ENCODE assay signal across 7 mouse cellular contexts in genomic region chr7:12921705-12922465, GRCm38 (mm10). TPM values are rescaled to one million over a fixed set of nuclear protein-coding genes. Genes with fewer than 3 reads are reported as not detected.
DNase-seq lines count a peak whose midpoint lies in the region; ATAC-seq lines count a peak whose summit lies in the region.

TSS of gene Rps5 (plus strand) at chr7:12922290.

- peak within 1 kb of the TSS; percentile 73 for H3K4me2 ChIP-seq in intestine, embryonic 15.5 days (replicated peaks)

- WGBS in intestine, embryonic 15.5 days = under 1% methylated on average over 55 of the region's 55 CpGs
- under 1% methylated on average over 55 of the region's 55 CpGs for WGBS in midbrain, embryonic 10.5 days

- H3K4me3 ChIP-seq in intestine, embryonic 15.5 days (replicated peaks) = peak within 1 kb of the TSS; percentile 87
- H3K4me3 ChIP-seq in midbrain, embryonic 10.5 days = peak within 1 kb of the TSS; percentile 91

- DNase-seq in adrenal gland, adult 2 months = peak; percentile 98
- DNase-seq in embryo, embryonic 11.5 days (ENCODE audit: low read depth, low spot score) = peak; percentile 99
- peak; percentile 96 to 97 for DNase-seq in gastrocnemius, postnatal 36 days
- DNase-seq in left cerebral cortex, postnatal 25 days (ENCODE audit: low spot score in 2 of 2) = peak; percentile 99 to 100
- DNase-seq in midbrain, embryonic 10.5 days (ENCODE audit: low spot score) = peak; percentile 99
- DNase-seq in right cerebral cortex, postnatal 4 days = peak; percentile 96

- intact Hi-C loops in gastrocnemius, postnatal 36 days (cut with DNase I) = loop anchor here (2.0 kb wide), 1 partner anchor 27 kb away; no protein-coding TSS in a partner anchor
- intact Hi-C loops in left cerebral cortex, postnatal 25 days (cut with DNase I) = loop anchor here (5.0 kb wide), 3 partner anchors 45 to 115 kb away; partner anchors contain the start of genes Ube2m and Zfp324

- peaks cover 36% of the 10 kb centered on the region for H3K36me3 ChIP-seq in intestine, embryonic 15.5 days
- peaks cover 40% of the 10 kb centered on the region for H3K36me3 ChIP-seq in midbrain, embryonic 10.5 days

- peak; percentile 98 for ATAC-seq in intestine, embryonic 15.5 days

- no peaks in the 10 kb centered on the region; the same call in 1 of the 2 replicates for H3K27me3 ChIP-seq in intestine, embryonic 15.5 days (replicated peaks)
- H3K27me3 ChIP-seq in midbrain, embryonic 10.5 days (ENCODE audit: low read depth, poor library complexity, severe bottlenecking) = peaks cover 18% of the 10 kb centered on the region

- H3K4me1 ChIP-seq in intestine, embryonic 15.5 days (replicated peaks) = peaks cover 14% of the 10 kb centered on the region
- H3K4me1 ChIP-seq in midbrain, embryonic 10.5 days = peaks cover 25% of the 10 kb centered on the region

- peak within 1 kb of the TSS; percentile 92 for H3K27ac ChIP-seq in intestine, embryonic 15.5 days
- peak within 1 kb of the TSS; percentile 95 for H3K27ac ChIP-seq in midbrain, embryonic 10.5 days (replicated peaks)

- H3K9me3 ChIP-seq in intestine, embryonic 15.5 days = no peaks in the 10 kb centered on the region
- no peaks in the 10 kb centered on the region for H3K9me3 ChIP-seq in midbrain, embryonic 10.5 days (replicated peaks)

- peak within 1 kb of the TSS; percentile 83 for H3K9ac ChIP-seq in intestine, embryonic 15.5 days

RNA-seq across cellular contexts. Expression of gene Rps5, which starts in this region (rescaled TPM):
- total RNA-seq in adrenal gland, adult 2 months (2021) = 100 to 1,000 TPM; 950 to 963 TPM
- polyA plus RNA-seq in adrenal gland, adult 2 months (2012; rRNA removed) = 882 and 918 TPM in 2 replicates
- total RNA-seq in gastrocnemius, postnatal 36 days (2021) = 100 to 1,000 TPM; 473 to 557 TPM
- polyA plus RNA-seq in intestine, embryonic 15.5 days (2015; fragmentation: Nextera tagmentation; extraction: Ambion mirVana) = 1,008 and 1,147 TPM in 2 replicates
- 100 to 1,000 TPM; 339 to 352 TPM for total RNA-seq in left cerebral cortex, postnatal 25 days (2021)
- polyA plus RNA-seq in midbrain, embryonic 10.5 days (2016; fragmentation: Nextera tagmentation; extraction: Ambion mirVana) = 886 and 1,011 TPM in 2 replicates

Comparison
In these comparisons a context has a peak if more than half of its experiments do, and no peak if none do; other contexts are left out.
1. Peak in every context shown above with its lines: DNase-seq, ATAC-seq, H3K4me3 ChIP-seq and H3K27ac ChIP-seq.